Mouse (Mus musculus): ENCODE data around the gene Btla.

GRCm38 (mm10) chr16:45255183-45255861, 31.2 kb downstream of the Btla start:
- TF ChIP-seq CTCF (IDR thresholded peaks at IDR 0.05; ENCODE audit: control insufficient read depth, insufficient read depth, insufficient replicate concordance, low read depth, low read length), result no peak
- no peak for TF ChIP-seq POLR2A (IDR thresholded peaks at IDR 0.05; ENCODE audit: control insufficient read depth, low read depth, low read length)

Data from testis, adult 2 months (tissue).